Mouse (Mus musculus) liver, embryonic 14.5 days (tissue): Measurements from ENCODE around the gene Lrrc3b.

Experiments used
- CTCF ChIP-seq: IDR thresholded peaks from 2 replicates; pipeline ENCODE4 v1.5.1; 2016; ENCODE audit warnings: antibody characterized with exemption, low read depth, control low read depth
- EP300 ChIP-seq: IDR thresholded peaks from 2 replicates; pipeline ENCODE4 v1.6.1; 2016; ENCODE audit warnings: antibody characterized with exemption, low read depth

DNA sequence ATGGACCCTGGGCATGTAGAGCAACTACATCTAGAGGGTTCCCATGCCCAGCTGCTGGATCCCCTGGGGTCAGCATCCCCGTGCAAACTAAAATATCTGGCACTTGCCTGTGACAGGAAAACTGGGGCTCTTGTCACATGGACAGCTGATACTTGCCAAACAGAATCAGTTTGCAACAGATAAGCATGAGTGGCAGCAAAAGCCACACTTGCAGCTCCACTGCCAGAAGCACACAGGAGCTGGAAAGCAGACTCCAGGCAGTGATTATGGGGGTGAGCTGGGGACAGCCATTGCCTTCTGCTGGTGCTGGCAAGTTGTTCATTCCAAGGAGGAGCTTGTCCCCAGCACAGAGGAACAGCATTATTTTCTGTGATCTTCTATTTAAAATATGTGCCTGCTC, 65.8 kb downstream of the Lrrc3b start:
- no peak for TF ChIP-seq CTCF
- TF ChIP-seq EP300, result no peak
